Mouse (Mus musculus): ENCODE measurements around the gene Tubgcp5. TPM values are rescaled to one million over a fixed set of nuclear protein-coding genes. Genes with fewer than 3 reads are reported as not detected.

Gene Tubgcp5
- polyA plus RNA-seq, 1 experiment from 2014 or later, result 31.8 TPM

- Histone ChIP-seq H3K9me3 (no peaks in the 10 kb centered on the region), H3K27ac (no peak overlapping the region), H3K4me3 (no peak overlapping the region), H3K27me3 (no peaks in the 10 kb centered on the region), H3K4me1 (0 out of 2 replicates have a peak, but pooled peaks cover 2% of the 10 kb centered on the region), H3K36me3 (peaks cover 68% of the 10 kb centered on the region), H3K9ac (no peak overlapping the region), H3K4me2 (no peak overlapping the region)
- ATAC-seq (ENCODE audit: insufficient number of reproducible peaks, low FRiP score, low TSS enrichment, low read depth), result no peak
- WGBS, result 95% methylated on average over 7 of the region's 7 CpGs
Observed at GRCm38 (mm10) chr7:55874703-55875102, 80.7 kb downstream of the Tubgcp5 start.

GRCm38 (mm10) chr7:55877721-55878120 lies 83.8 kb downstream of the Tubgcp5 start:
- Histone ChIP-seq H3K9ac (no peak overlapping the region), H3K36me3 (peaks cover 92% of the 10 kb centered on the region), H3K4me1 (no peaks in the 10 kb centered on the region), H3K27ac (no peak overlapping the region), H3K4me2 (no peak overlapping the region), H3K4me3 (no peak overlapping the region), H3K27me3 (no peaks in the 10 kb centered on the region), H3K9me3 (no peaks in the 10 kb centered on the region)
- 90% methylated on average over 10 of the region's 10 CpGs for WGBS
- ATAC-seq (ENCODE audit: insufficient number of reproducible peaks, low FRiP score, low TSS enrichment, low read depth), result no peak

- no peaks in the 10 kb centered on the region for H3K9me3 ChIP-seq
- 81% methylated on average over 9 of the region's 9 CpGs for WGBS
- no peak overlapping the region for H3K4me3 ChIP-seq
- peaks cover 68% of the 10 kb centered on the region for H3K36me3 ChIP-seq
- no peaks in the 10 kb centered on the region for H3K27me3 ChIP-seq
- H3K4me2 ChIP-seq, result no peak overlapping the region
- H3K4me1 ChIP-seq, result no peaks in the 10 kb centered on the region
- no peak for ATAC-seq (ENCODE audit: insufficient number of reproducible peaks, low FRiP score, low TSS enrichment, low read depth)
- no peak overlapping the region for H3K9ac ChIP-seq
- H3K27ac ChIP-seq, result no peak overlapping the region
Observed at GRCm38 (mm10) chr7:55880882-55881281, 86.9 kb downstream of the Tubgcp5 start.

Other genes with a start within 250 kb of the Tubgcp5 start
- 0.65 and 0.70 TPM in 2 replicates for gene Siglech, start 26.0 kb upstream of the Tubgcp5 start, polyA plus RNA-seq (2015; fragmentation: Nextera tagmentation; extraction: Ambion mirVana)
- gene Cyfip1, start 47.6 kb downstream of the Tubgcp5 start, polyA plus RNA-seq (2015; fragmentation: Nextera tagmentation; extraction: Ambion mirVana), result 115 and 118 TPM in 2 replicates
- gene Nipa2, start 168.3 kb downstream of the Tubgcp5 start, polyA plus RNA-seq (2015; fragmentation: Nextera tagmentation; extraction: Ambion mirVana), result 34.0 and 38.2 TPM in 2 replicates
- 8.4 and 9.2 TPM in 2 replicates for gene Nipa1, start 225.8 kb downstream of the Tubgcp5 start, polyA plus RNA-seq (2015; fragmentation: Nextera tagmentation; extraction: Ambion mirVana)

All from limb, embryonic 15.5 days (tissue).